Mouse (Mus musculus): Measurements from ENCODE around the gene Lhx1. TPM values are rescaled to one million over a fixed set of nuclear protein-coding genes. Genes with fewer than 3 reads are reported as not detected.

Lhx1 gene
- 1 to 10 TPM; 7.1 to 7.4 TPM for total RNA-seq (2023)

GRCm38 (mm10) chr11:84525421-84526274 lies at the start of gene Lhx1:
Lhx1 (minus strand) TSS chr11:84525535.

GRCm38 (mm10) chr11:84513171-84514116 lies 11.9 kb downstream of the Lhx1 start, which contains the start of gene Aatf:
Aatf (minus strand) TSS chr11:84513522.

Other genes with a start within 250 kb of the Lhx1 start
- 10 to 100 TPM; 14.4 to 16.1 TPM for gene Aatf, start 12.0 kb downstream of the Lhx1 start, total RNA-seq (2023)